Mouse (Mus musculus): ENCODE measurements around the gene Nckipsd. TPM values are rescaled to one million over a fixed set of nuclear protein-coding genes. Genes with fewer than 3 reads are reported as not detected.
A peak's percentile ranks its signal among the peaks of the same experiment; 100 is the strongest.

The Nckipsd gene
- polyA plus RNA-seq, 1 experiment from 2014 or later, result 5.9 TPM

DNA sequence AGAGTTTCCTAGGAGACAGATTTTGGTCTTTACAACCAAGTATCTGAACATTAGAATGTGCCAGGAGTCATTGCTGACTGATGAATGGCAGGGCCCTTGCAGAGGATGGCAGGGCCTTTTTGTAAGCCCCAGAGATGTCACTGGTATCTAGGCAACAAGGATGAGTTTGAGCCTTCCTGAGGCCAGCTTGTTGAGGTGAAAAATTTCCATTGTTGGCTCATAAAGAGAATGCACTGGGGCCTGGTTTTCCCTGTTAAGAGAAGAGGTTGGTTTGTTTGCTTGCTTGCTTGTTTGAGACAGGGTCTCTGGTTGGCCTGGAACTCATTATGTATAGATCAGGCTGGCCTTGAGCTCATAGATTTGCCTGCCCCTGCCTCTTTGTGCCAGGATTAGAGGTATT lies 22.8 kb upstream of the Nckipsd start:
- no peaks in the 10 kb centered on the region for H3K9me3 ChIP-seq (replicated peaks)
- 0 out of 2 replicates have a peak, but pooled peaks cover 4% of the 10 kb centered on the region for H3K36me3 ChIP-seq
- peak overlapping the region; percentile 80 for H3K4me2 ChIP-seq
- H3K27me3 ChIP-seq, result no peaks in the 10 kb centered on the region
- peaks cover 75% of the 10 kb centered on the region for H3K4me1 ChIP-seq (replicated peaks)
- DNase-seq, result no peak
- peak overlapping the region; percentile 90 for H3K4me3 ChIP-seq (replicated peaks)
- peak overlapping the region; percentile 8; the same call in 1 of the 2 replicates for H3K27ac ChIP-seq
- peak overlapping the region; percentile 88 for H3K9ac ChIP-seq
- ATAC-seq (ENCODE audit: low read depth), result no peak

DNA sequence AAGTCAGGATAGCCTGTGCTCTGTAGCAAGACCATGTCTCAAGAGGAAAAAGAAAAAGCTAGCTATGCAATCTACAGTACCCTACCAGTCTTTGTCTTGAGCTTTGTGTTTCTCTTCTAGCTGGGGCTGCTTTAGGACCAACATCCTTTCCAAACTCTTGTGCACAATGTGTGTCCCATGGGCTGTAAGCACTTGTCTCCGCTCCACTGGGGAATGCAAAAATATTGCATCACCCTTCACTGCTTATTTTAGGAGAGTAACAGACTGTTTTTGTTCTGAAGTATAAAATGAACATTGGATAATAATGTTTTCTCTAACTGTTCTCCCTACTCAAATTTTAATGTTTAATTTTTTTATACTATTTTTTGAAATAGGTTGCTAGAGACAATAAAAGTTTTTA lies 21.7 kb upstream of the Nckipsd start:
- no peak overlapping the region for H3K4me2 ChIP-seq

DNA sequence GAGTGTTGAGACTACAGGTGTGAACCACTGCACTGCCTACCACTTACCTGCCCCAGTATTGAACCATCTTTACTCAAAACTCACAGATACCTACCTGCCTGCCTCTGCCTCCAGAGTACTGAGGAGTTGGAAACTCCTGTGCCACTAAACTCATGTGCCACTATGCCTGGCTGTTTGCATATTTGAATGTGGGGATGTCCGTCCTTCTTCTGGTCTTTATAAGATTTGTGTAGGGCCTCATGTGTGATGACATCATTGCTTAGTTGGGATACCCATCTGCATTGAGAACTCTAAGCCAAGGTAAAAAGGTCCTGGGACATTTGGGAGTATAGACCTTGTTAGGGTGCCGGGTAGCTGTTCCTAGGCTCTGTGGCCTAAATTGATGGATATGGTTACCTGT lies 21.1 kb upstream of the Nckipsd start:
- Histone ChIP-seq H3K9ac (no peak overlapping the region), H3K4me2 (no peak overlapping the region), H3K4me1 (replicated peaks) (peaks cover 88% of the 10 kb centered on the region), H3K36me3 (0 out of 2 replicates have a peak, but pooled peaks cover 4% of the 10 kb centered on the region), H3K9me3 (replicated peaks) (no peaks in the 10 kb centered on the region), H3K27me3 (no peaks in the 10 kb centered on the region), H3K4me3 (replicated peaks) (no peak overlapping the region), H3K27ac (no peak overlapping the region)
- WGBS (ENCODE audit: insufficient replicate concordance), result 92% methylated on average over 2 of the region's 2 CpGs
- ATAC-seq (ENCODE audit: low read depth), result no peak
- no peak for DNase-seq

More for the DNA sequence above, 21.7 kb upstream of the Nckipsd start:
- 80% methylated on average over 1 of the region's 1 CpGs for WGBS (ENCODE audit: insufficient replicate concordance)
- H3K4me3 ChIP-seq (replicated peaks), result no peak overlapping the region
- DNase-seq (no peak), ATAC-seq (ENCODE audit: low read depth) (no peak)
- no peak overlapping the region for H3K9ac ChIP-seq
- H3K27ac ChIP-seq, result no peak overlapping the region
- 0 out of 2 replicates have a peak, but pooled peaks cover 4% of the 10 kb centered on the region for H3K36me3 ChIP-seq
- peaks cover 86% of the 10 kb centered on the region for H3K4me1 ChIP-seq (replicated peaks)
- H3K9me3 ChIP-seq (replicated peaks), result no peaks in the 10 kb centered on the region
- H3K27me3 ChIP-seq, result no peaks in the 10 kb centered on the region

DNA sequence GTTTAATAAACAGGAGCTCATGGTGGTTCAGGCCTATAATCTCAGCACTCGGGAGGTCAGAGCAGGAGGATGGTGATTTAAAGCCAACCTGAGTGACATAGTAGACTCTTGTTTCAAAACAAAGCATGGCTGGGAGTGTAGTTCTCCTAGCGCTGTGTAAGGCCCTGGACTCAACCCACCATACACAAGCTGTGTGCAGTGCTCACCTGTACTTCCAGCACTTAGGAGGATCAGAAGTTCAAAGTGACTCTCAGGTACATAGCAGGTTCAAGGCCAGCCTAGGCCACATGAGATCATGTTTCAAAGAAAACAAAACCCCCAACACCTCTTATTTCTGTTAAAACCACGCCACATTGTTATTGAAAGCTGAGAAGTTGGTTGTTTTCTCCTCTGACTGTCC lies 19.5 kb upstream of the Nckipsd start:
- H3K4me3 ChIP-seq (replicated peaks), result no peak overlapping the region
- peaks cover 91% of the 10 kb centered on the region for H3K4me1 ChIP-seq (replicated peaks)
- H3K27me3 ChIP-seq, result no peaks in the 10 kb centered on the region
- ATAC-seq (ENCODE audit: low read depth), result no peak
- H3K9me3 ChIP-seq (replicated peaks), result no peaks in the 10 kb centered on the region
- no peak overlapping the region for H3K9ac ChIP-seq
- H3K27ac ChIP-seq, result no peak overlapping the region
- no peak overlapping the region for H3K4me2 ChIP-seq
- 85% methylated on average over 3 of the region's 3 CpGs for WGBS (ENCODE audit: insufficient replicate concordance)
- H3K36me3 ChIP-seq, result 0 out of 2 replicates have a peak, but pooled peaks cover 4% of the 10 kb centered on the region
- DNase-seq, result no peak

DNA sequence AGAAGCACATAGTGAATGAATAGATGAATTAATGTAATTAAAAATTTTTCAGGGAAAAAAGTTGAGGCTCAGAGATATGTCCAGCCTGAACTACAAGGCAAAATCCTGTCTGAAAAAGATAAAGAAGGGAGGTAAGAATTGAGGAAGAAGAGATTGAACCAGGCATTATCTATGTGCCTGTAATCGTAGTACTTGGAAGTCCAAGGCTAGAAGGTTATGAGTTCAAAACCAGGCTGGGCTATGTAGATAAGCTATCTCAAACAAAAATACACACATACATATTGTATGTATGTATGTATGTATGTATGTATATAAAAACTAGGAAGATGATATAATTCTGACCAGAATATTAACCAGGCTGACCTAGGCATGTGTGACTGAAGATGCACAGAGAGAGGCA lies 15.9 kb upstream of the Nckipsd start:
- ATAC-seq (ENCODE audit: low read depth) (peak; percentile 37), DNase-seq (no peak)
- H3K27me3 ChIP-seq, result no peaks in the 10 kb centered on the region
- peaks cover 99% of the 10 kb centered on the region for H3K4me1 ChIP-seq (replicated peaks)
- H3K36me3 ChIP-seq, result peaks cover 15% of the 10 kb centered on the region
- WGBS (ENCODE audit: insufficient replicate concordance), result 6% methylated on average over 1 of the region's 1 CpGs
- peak overlapping the region; percentile 22; the same call in 1 of the 2 replicates for H3K4me2 ChIP-seq
- H3K27ac ChIP-seq, result peak overlapping the region; percentile 71
- no peak overlapping the region for H3K4me3 ChIP-seq (replicated peaks)
- H3K9me3 ChIP-seq (replicated peaks), result no peaks in the 10 kb centered on the region
- H3K9ac ChIP-seq, result peak overlapping the region; percentile 24; the same call in 1 of the 2 replicates

DNA sequence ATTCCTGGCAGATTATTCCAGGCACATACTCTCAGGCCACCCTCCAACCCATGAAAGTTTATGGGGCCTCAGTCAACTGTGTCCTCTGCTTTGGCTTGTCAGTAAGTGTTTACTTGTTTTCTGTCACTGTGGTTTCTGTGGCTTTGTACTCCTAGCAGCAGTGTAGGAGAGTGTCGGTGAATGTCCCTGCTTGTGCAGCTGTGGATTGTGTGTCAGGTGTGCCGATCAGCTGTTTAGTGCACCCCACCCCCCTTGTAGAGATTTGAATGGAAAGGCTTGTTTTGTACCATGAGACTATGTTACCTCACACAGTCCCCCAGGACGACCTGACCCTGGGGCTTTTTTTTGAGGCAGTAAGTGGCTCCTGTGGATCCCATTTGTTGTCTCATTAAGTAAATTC lies 15.4 kb upstream of the Nckipsd start:
- no peak for ATAC-seq (ENCODE audit: low read depth)
- Histone ChIP-seq H3K9ac (peak overlapping the region; percentile 24), H3K4me2 (peak overlapping the region; percentile 22; the same call in 1 of the 2 replicates)

DNA sequence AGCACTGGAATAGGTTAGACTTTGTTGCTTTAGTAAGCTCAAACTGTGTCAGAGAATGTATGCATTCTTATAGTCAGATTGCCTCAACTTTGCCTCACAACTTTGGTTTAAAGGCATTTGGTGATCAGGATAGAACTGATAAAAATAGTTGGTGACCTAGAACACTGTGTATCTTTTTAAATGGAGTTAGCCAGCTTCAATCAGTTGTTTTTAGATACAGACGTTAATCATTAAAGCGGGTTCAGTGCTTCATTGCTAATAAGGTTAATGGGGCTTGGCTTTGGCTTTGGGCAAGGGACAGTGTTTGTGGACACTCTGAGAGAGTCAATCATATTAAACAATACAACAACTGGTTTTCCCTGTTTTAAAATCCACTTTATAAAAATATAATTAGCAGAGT lies 12.9 kb upstream of the Nckipsd start:
- no peak for DNase-seq
- Histone ChIP-seq H3K9me3 (replicated peaks) (no peaks in the 10 kb centered on the region), H3K4me3 (replicated peaks) (peak overlapping the region; percentile 57; the same call in 1 of the 2 replicates), H3K36me3 (peaks cover 43% of the 10 kb centered on the region), H3K27ac (peak overlapping the region; percentile 84), H3K4me2 (peak overlapping the region; percentile 76), H3K9ac (peak overlapping the region; percentile 6), H3K4me1 (replicated peaks) (peaks cover 72% of the 10 kb centered on the region), H3K27me3 (no peaks in the 10 kb centered on the region)
- no peak for ATAC-seq (ENCODE audit: low read depth)
- 55% methylated on average over 2 of the region's 2 CpGs for WGBS (ENCODE audit: insufficient replicate concordance)

More for the DNA sequence above, 15.4 kb upstream of the Nckipsd start:
- H3K9me3 ChIP-seq (replicated peaks), result no peaks in the 10 kb centered on the region
- H3K4me3 ChIP-seq (replicated peaks), result no peak overlapping the region
- no peaks in the 10 kb centered on the region for H3K27me3 ChIP-seq
- WGBS (ENCODE audit: insufficient replicate concordance), result 28% methylated on average over 3 of the region's 3 CpGs
- H3K4me1 ChIP-seq (replicated peaks), result peaks cover 96% of the 10 kb centered on the region
- H3K27ac ChIP-seq, result peak overlapping the region; percentile 70
- no peak for DNase-seq
- H3K36me3 ChIP-seq, result peaks cover 19% of the 10 kb centered on the region

DNA sequence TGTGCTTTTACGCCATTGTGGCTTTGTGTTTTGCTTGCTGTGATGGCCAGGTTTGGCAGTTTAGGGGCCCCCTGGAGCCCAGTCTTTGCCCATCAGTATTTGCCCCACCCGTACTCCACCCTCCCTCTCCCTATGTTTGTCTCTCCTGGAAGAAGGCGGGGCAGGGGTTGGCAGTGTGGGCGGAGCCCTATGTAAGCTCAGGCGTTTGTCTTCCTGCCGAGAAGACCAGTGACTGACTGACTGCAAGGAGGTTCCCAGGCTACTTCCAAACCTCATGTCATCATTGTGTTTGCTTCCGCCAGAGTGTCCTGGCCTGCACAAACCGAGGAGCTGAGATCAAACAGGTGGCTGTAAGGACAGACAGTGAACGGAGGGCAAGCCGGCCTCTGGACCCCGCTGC lies 12.4 kb upstream of the Nckipsd start:
- peak overlapping the region; percentile 84 for H3K27ac ChIP-seq
- no peaks in the 10 kb centered on the region for H3K27me3 ChIP-seq
- peaks cover 45% of the 10 kb centered on the region for H3K36me3 ChIP-seq
- DNase-seq, result peak; percentile 85
- peaks cover 67% of the 10 kb centered on the region for H3K4me1 ChIP-seq (replicated peaks)
- H3K9ac ChIP-seq, result peak overlapping the region; percentile 69
- 31% methylated on average over 11 of the region's 11 CpGs for WGBS (ENCODE audit: insufficient replicate concordance)
- ATAC-seq (ENCODE audit: low read depth), result peak; percentile 97
- H3K9me3 ChIP-seq (replicated peaks), result no peaks in the 10 kb centered on the region
- peak overlapping the region; percentile 57 for H3K4me3 ChIP-seq (replicated peaks)
- H3K4me2 ChIP-seq, result peak overlapping the region; percentile 76

DNA sequence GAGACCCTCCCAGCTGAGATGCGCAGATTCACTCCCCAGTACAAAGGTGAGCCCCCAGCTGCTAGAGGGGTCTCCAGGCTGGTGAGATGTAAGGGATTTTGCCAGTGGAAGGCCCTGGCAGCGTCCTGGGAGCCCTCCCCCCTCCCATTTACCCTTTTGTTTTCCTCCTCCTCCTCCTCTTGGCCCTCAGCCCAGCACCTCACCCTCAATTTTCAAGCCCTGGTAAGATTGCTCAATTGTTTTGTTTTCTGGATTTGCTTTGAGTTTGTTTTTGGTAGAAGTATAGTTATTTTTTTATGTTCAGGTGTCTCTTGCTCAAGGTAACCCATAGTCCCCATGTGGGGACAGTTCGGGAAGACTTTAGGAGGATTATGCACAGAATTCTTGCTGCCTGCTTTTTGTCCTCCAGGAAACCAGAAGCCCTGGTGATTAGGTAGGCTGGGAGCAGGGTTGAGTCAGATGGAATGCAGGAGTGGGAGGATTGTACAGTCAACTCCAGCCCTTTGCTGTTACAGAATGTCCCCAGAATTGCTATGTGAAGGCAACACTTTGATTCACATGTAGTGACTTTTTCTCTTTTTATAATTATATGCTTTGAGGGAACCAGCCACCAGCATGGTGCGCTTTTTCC lies 11.7 kb upstream of the Nckipsd start:
- 84% methylated on average over 4 of the region's 4 CpGs for WGBS (ENCODE audit: insufficient replicate concordance)
- DNase-seq (no peak), ATAC-seq (ENCODE audit: low read depth) (no peak)
- H3K4me2 ChIP-seq, result peak overlapping the region; percentile 76
- H3K27me3 ChIP-seq, result no peaks in the 10 kb centered on the region
- H3K4me3 ChIP-seq (replicated peaks), result peak overlapping the region; percentile 57
- peaks cover 61% of the 10 kb centered on the region for H3K4me1 ChIP-seq (replicated peaks)
- peak overlapping the region; percentile 69 for H3K9ac ChIP-seq
- no peaks in the 10 kb centered on the region for H3K9me3 ChIP-seq (replicated peaks)
- peak overlapping the region; percentile 84 for H3K27ac ChIP-seq
- peaks cover 50% of the 10 kb centered on the region for H3K36me3 ChIP-seq

DNA sequence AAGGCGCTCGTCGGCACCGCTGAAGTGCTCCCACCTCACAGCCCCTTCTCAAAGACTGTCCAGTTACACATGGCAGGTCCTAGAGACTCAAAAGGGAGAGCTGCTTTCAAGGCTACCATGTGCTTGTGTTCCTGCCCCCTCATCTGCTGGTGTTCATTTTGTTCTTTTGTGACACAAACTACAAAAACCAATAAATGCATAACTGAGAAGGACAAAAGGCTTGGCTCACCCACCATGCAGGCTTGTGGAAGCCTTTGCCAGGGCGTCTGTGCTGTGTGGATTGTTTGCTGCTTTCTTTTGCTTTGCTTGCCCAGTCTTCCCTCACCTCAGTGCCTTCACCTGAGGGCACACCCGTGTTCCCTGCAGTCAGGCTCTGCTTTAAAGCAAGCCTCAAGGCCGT lies 10.7 kb upstream of the Nckipsd start:
- WGBS (ENCODE audit: insufficient replicate concordance), result 91% methylated on average over 7 of the region's 7 CpGs
- H3K4me1 ChIP-seq (replicated peaks), result peaks cover 60% of the 10 kb centered on the region
- H3K27me3 ChIP-seq, result no peaks in the 10 kb centered on the region
- H3K4me2 ChIP-seq, result 0 out of 2 replicates have a peak overlapping the region, but pooled peaks have one; percentile 76
- H3K9ac ChIP-seq, result no peak overlapping the region
- no peak for DNase-seq
- H3K27ac ChIP-seq, result peak overlapping the region; percentile 84
- no peak overlapping the region for H3K4me3 ChIP-seq (replicated peaks)
- H3K9me3 ChIP-seq (replicated peaks), result no peaks in the 10 kb centered on the region
- ATAC-seq (ENCODE audit: low read depth), result no peak
- H3K36me3 ChIP-seq, result peaks cover 60% of the 10 kb centered on the region

DNA sequence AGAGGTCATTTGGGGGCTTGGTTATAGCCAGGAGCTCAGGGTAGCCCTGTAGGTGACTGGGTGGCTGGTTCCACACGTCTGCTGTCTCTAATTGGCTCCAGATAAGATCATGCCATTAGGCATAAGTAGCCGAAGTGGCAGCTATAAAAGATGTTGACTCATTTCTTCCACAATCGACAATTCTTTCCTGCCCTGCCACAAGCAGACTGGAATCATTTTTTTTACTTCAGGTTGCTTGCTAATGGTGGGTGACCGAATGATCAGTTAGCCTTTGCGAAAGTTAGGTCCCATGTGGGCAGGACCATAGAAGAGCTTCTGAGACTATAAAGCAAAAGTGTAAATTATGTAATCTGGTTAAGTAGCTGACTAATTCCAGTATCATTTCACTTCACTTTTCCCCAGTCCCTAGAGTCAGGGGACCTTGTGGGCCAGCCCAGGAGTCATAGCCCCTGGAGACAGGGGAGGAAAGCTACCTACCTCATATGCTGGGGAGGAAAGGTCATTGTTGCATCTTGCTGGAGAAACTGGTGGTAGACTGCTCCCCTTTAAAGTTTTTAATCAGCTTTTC lies 9.6 kb upstream of the Nckipsd start:
- DNase-seq (no peak), ATAC-seq (ENCODE audit: low read depth) (no peak)
- Histone ChIP-seq H3K36me3 (peaks cover 65% of the 10 kb centered on the region), H3K9me3 (replicated peaks) (no peaks in the 10 kb centered on the region), H3K4me3 (replicated peaks) (no peak overlapping the region), H3K27ac (no peak overlapping the region; the same call in 1 of the 2 replicates), H3K4me1 (replicated peaks) (peaks cover 53% of the 10 kb centered on the region), H3K9ac (no peak overlapping the region), H3K4me2 (no peak overlapping the region), H3K27me3 (no peaks in the 10 kb centered on the region)
- WGBS (ENCODE audit: insufficient replicate concordance), result 77% methylated on average over 5 of the region's 5 CpGs

Data from liver, embryonic 13.5 days (tissue).